Mouse (Mus musculus) urinary bladder, postnatal 14 days (tissue): ENCODE data around the gene Pcdh11x.
A peak's percentile ranks its signal among the peaks of the same experiment; 100 is the strongest.
"Not testable (repeated sequence)": the region's sequence is repeated elsewhere in the genome, so short reads cannot be mapped to it uniquely, and the experiment has no call there.

Experiments used
- DNase-seq: peaks from one replicate; pipeline ENCODE4 v3.0.0; 2021; ENCODE audit warnings: low spot score

Pcdh11x gene

DNA sequence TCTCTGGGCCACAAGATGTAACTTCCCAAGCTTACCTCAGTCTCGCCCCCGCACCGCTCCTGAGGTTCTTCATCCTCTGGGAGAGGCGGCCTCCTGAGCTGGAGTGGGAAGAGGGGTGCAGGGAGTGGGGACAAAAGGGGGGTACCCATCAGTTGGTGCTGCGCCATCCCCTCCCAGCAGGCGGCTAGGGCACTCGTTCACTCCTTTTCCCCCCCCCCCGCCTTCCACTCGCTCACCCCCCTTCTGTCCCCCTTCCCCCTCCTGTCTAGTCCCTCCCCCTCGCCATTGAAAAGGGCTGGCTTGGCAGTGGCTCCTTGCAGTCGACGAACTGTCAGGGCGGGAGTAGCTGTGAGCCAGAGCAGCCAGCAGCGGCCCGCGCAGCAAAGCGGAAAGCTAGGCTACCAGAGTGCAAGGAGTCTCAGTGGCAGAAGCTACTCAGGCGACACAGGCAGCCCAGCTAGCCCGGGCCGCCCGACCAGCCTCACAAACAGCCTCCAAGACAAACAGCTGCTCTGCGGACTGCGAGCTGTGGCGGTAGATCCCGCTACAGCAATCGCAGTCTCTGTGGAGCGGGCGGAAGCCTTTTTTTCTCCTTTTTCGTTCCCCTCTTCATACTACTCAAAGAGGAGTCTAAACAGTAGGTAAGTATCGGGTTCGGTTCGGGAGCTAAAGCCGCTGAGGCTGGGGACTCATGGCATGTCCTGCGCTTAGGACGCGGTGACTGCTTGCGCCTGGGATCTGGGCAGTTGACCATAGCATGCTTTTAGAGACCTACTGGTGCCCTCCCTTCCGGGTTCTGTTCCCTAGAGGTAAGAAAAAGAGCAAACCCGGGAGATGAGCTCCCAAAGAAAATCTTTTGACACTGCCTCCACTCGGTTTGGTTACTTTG lies at the start of gene Pcdh11x:
TSS of gene Pcdh11x (plus strand) at position 249 of the 889 bp plus-strand sequence.
- DNase-seq: peak; percentile 16

DNA sequence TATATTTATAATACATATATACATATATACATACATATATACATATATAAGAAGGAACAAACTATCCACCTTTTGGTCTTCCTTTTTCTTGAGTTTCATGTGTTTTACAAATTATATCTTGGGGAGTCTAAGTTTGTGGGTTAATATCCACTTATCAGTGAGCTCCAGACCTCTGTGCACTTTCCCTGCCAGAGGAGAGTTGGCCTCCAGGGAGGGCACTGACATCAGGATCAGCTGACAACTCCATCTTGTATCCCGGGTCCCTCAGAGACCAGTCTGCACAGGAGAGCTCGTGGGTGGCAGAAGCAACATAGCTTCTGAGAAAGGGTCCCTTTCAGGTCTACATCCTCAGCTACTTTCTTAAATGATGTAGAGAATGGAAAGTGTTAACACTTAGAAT lies 30.0 kb upstream of the Pcdh11x start:
- no peak for DNase-seq

DNA sequence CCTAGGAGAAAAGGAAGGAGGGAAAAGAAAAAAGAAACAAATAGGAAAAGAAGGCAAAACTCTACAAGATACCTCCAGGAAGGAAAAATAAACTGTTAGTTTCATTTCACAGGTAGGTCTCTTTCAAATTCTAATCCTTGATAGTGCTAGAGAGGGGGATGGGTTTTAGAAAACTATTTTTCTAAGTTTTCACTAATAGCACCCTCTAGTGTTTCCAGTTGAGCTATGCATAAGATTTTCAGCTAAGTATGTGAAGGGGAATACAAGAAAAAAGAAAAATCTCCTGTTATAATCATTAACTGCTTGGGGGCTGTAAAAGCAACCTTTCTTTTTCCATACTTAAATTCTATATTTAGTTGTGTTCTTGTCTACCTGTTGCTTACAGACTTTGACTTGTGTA lies 4.5 kb upstream of the Pcdh11x start:
- DNase-seq: no peak

DNA sequence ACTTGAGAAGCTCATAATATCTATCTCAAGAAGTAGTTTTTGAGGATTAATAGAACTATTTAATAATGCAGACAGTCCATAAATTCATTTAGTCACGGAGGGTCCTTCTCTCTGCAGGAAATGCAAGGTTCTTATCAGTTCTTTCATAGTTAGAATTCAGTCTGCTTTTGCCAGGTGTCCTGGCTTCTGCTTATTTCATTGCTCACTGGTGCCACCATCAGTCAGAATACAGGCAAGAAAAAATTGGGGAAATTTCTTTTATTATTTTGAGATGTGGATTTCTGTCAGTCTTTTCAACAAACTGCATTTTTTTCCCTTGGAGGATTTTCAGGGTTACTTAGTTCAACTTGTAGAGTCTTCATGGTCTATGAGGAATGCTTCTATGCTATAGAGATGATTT lies 2.6 kb upstream of the Pcdh11x start:
- DNase-seq: no peak

DNA sequence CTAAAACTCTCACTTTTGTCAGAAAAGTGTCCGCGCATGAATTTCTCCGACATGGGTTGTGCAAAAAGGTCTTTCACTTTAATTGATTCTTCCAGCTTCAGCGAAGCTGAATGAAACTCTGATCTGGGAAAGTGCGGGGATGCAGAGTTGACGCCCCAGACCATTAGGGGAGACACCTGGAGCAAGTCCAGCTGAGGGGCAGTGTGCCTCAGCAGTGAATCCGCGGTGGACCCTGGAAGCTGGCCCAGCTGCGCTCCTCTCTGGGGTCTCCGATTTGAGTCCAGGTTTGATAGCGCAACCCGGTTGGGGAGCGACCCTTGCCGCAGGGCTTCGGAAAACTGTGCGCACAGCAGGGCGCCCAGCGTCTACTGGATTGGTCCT lies 831 bp downstream of the Pcdh11x start:
- DNase-seq: no peak

DNA sequence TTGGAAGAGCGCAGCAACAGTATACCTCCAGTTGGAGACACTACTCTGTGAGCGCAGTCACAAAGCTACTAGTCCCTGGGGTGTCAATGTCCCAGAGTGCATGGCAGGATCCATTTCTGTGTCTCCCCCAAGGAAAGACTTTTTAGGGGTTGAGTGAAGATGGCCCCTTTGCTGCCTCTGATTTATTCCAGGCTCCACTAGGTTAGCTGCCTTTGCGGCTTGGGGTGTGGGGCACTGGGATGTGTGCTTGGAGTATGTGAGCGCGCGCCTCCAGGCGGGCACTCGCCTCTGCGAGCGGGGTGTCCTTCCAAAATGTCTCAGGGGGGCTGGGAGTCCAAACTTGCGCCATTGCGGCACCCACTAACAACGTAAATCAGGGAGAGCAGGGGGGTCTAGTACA lies 1.6 kb downstream of the Pcdh11x start:
- no peak for DNase-seq

DNA sequence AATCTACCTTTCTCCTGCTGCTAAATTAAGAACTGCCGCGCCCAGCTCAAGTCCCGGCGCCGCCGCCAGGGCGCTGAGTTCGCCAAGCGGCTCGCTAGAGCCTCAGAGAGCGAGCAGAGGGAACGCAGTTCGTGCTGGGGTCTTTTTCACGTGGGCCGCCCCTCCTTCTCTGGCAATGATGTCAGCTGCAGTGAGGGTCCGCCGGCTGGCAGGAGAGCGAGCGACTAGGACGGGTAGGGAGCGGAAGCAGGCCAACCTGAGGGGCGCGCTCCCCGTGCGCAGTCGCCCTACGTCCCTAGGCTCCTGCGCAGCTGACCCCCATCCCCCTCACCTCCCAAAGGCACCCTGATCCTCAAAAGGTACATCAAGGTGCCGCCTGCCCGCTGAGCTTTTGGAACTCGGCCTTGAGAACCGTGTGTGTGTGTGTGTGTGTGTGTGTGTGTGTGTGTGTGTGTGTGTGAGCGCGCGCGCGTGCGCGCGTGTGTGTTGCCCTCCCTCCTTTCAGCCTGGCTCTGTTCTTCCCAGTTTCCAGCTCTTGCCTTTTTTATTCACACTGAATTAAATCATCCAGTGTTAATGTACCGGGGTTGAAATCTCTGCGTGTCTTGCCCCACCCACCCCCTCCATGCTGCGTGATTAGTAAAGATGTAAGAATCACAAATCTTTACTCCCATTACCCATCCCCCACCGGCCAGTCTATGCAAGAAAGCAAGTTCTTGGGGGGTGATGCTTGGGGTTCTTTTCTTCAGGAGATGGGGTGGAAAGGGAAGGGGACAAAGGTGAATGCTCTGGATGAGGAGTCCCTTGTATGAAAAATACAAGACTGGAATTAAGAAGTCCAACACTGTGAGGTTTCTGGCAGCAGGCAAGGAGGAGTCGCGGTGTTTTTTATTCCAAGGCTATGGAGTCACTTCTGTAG lies 3.0 kb downstream of the Pcdh11x start:
- peak; percentile 4 for DNase-seq

DNA sequence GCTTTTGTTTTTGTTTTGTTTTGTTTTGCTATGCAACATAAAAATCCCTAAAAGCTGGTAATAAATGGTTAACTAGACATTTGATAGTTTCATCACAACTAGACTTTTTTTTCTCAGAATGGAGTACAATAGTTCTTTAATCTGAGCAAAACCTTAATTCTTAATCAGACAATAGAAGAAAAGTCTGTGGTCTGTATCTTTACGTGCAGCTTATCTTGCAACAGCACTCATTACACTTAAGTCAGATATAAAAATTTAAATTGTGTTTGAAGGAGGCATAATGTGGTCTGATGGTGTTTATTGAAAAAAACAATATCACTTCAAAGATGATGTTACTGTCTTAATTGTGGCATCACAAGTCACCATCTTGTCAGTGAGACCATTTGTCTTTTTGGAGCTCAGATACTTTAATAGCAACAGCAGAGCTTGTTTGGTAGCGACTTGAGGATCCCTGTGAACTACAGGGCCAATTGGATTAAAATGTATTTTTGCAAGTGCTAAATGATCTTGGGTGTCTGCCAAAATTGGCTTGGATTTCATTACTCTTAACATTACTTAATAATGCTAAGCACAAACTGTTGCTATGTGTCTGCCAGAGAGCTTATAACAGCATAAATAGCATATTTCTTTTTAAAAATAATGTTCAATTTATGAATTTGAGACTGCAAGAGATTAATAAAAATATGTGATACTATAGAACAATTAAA lies 11.6 kb downstream of the Pcdh11x start:
- DNase-seq: no peak

DNA sequence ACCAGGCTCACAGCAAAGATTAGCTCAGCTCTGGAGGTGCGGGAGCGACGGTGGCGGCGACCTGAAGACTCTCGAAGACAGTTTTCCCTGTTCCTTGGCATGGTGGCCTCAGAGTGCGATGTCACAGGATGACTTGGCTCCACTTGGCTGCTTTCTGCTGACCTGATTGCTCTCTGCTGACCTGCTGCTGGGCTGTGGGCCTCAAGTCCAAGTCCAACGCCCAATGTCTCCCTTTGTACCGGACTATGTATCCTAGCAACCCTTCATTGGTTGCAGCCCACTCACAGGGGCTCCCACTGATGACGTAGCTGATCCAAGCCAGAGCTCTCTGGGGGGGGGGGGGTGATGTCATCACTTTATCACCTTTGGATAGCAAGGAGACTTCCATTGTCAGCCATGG lies 22.9 kb downstream of the Pcdh11x start, which contains the start of gene H2afb3:
TSS of gene H2afb3 (minus strand) at position 101 of the 400 bp plus-strand sequence.
- not testable (repeated sequence) for DNase-seq

DNA sequence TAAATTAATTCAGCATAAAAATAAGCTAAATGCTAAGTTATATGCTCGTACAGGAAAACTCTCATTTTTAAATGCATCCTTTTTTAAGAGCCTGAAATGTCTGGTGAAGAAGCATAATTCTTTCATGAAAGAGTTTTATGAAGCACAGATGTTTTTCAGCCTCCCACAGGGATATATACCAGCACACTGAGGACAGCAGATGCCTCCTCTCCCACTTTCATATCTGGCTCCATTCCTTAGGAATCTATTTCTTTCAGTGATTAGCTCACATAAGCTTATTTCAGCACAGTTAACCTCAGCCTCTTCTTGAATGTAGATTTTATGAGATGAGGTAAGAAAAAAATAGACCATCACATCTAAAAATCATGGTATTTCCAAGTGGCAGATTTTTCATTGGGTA lies 176.2 kb downstream of the Pcdh11x start:
- DNase-seq: no peak

DNA sequence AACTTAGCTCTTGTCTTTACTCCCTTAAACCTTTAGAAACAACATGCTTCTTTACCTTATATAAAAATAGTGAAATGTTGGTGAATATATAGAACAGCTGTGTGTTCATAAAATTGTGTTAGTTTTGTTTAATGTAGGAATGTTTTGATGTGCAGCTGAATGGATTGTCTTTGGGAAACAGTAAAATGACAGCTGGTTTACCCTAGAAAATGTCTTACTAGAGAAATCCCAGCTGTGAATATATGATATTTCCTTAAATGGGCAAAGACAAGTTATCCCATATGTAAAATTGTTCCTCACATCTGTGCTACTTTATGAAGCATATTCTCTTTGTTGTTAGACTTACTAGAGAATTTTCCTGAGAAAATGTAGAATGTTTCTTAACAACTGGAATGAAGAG lies 196.4 kb downstream of the Pcdh11x start:
- DNase-seq: no peak

DNA sequence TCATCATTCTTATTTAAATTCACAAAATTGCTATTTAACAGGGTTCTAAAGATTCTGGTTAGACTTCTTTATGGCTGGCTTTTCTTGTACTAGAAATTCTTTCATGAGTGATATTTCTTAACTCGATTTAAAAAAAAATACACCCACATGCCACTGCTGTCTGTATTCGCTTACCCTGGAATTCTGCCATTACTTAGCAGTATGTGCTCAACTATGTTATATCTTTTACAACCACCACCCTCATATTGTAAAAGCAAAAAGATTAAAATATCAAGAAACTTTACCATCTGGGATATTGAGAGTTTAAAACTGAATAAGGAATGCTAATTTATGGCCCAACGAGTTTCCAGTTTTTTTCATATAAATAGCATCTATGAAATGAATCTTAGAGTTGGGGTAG lies 234.9 kb downstream of the Pcdh11x start:
- no peak for DNase-seq

DNA sequence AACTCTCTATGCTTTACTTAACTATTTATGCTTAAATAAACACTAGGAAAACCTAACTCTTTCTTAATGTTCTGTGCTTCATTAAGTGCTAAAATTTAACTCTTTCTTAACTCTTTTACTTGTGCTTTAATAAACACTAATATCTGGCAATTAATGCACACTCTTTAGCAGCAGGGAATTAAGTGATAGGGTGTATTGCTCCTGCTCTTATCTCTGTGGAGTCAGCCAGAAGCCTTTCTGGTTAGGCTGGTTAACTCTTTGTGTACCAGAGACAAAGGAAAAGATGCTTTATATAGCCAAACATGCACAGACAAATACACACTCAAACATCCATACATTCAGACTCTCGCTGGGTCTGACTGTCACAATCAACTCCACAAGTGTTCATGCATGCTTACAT lies 309.2 kb downstream of the Pcdh11x start:
- DNase-seq: no peak

DNA sequence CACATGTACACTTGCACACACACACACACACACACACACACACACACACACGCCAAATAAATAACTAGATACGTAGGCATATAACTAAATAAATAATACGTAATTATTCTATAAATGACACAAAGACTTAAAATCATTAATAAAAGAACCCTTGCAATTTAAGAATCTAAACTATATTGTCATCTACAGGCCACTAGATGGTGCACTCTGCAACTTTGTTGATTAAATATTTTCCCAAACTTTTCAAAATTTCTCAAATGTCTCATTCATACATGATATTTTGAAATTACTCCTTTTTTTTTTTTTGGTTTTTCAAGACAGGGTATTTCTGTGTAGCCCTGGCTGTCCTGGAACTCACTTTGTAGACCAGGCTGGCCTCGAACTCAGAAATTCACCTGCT lies 328.4 kb downstream of the Pcdh11x start:
- DNase-seq: no peak

DNA sequence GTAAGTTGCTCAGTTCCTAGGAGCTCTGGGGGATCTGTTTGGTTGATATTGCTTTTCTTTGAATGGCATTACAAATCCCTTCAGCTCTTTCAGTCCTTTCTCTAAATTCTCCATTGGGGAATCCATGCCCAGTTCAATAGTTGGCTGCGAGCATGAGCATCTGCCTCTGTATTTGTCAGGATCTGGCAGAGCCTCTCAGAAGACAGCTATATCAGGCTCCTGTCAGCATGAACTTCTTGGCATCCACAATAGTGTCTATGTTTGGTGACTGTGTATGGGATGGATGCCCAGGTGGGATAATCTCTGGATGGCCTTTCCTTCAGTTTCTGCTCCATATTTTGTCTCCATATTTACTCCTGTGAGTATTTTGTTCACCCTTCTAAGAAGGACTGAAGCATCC lies 380.2 kb downstream of the Pcdh11x start:
- not testable (repeated sequence) for DNase-seq

DNA sequence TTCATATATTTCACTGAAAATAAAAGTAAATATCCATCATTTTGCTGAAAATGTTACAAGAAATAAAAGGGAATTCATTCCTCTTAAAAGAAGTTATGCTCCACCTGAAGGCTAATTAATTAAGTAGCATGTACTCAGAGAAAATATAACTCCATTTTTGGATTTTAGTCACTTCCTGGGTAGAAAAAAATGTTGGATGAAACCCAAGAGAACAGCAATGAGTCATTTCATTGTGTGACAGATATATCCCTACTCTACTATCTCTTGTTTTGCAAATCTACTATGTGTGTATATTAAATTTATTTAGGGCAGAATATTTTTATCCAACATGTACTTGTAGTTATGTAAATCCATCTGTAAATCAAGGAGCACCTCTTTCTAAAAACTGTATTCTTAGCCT lies 444.1 kb downstream of the Pcdh11x start:
- no peak for DNase-seq

DNA sequence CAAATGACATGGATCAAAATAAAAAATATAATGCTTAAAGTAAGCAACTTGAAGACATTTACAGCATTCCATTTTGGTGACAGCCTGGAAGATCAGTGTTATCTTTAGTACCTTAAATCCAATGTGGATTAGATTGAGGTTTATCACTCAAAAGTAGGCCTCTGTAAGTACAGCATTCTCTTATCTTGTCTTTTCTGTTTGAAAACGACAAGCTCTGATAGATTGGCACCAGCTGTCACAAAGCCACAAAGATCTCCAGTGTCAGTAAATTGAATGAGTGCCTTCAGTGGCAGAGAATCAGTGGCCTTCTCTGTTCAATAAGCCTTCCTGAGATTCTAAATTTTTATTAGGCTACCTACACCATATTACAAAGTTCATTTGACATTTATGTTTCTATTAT lies 445.7 kb downstream of the Pcdh11x start:
- no peak for DNase-seq

DNA sequence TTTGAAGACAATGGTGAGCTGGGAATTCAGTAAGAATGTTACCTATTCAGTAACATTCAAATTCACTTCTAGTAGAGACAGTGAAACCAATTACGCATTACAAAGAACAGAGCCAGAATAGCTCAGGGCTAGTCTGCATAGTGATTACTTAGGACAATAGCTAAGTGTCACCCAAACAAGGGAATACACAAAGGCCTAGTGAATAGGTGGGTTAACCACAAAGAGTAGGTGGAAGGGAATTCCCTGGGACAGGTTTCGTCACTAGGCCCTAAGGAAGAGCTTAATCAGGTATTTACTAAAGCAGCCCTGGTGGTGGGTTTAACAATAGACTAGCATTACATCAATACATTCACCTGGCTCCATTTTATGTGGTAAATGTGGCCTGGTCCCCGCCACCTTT lies 654.5 kb downstream of the Pcdh11x start:
- DNase-seq: no peak
